Mouse (Mus musculus) ovary, adult 2 months (tissue): Measurements from ENCODE around the gene Egln1. TPM values are rescaled to one million over a fixed set of nuclear protein-coding genes. Genes with fewer than 3 reads are reported as not detected.

Experiments used
- polyA plus RNA-seq: library from polyadenylated mRNA; depleted of rRNA; stranded (reverse); fragments of >200 nt; gene quantifications from 2 replicates; pipeline ENCODE4 v1.2.3, GENCODE M21; 2012; rRNA removed

Gene Egln1
- polyA plus RNA-seq = 40.2 and 57.6 TPM in 2 replicates

DNA sequence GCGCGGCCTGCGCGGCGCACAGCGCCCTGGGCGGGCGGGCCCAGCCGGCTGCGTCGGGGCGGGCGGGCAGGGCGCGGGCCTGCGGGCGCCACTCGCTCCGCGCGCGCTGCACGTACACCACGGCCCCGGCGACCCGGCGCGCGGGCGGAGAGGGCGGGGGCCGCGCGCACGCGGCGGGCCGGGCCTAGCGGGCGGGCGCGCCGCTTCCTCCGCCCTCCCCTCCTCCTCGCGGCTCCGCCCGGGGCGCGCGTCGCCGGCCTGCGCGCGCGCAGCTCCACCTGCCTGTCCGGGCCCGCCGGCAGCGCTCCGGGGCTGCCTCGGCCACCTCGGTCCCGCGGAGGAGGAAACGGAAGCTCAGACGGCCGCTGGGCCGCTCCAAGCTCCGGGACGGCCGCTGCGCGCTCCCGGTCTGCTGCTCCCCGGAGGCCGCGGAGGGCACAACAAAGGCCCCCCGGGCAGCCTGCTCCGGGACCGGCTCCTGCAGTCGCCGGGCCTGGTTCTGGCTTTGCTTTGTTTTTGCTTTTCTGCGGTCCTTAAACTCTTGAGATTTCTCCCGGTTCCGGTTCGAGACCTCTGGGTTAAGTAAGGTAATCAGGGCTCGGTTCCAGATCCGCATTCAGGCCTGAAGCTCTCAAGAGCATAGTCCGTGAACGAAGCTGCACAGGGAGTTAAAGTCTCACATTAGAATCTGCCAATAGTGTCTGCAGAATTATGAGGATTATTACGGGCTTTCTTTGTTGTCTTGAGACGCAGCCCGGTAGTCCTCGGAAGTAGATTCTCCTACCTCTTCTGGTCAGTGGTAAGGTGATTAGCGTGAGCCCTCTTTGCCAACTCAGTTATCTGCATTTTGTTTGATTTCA, at the start of gene Egln1:
TSS of gene Egln1 (minus strand) at position 116 of the 860 bp plus-strand sequence.

DNA sequence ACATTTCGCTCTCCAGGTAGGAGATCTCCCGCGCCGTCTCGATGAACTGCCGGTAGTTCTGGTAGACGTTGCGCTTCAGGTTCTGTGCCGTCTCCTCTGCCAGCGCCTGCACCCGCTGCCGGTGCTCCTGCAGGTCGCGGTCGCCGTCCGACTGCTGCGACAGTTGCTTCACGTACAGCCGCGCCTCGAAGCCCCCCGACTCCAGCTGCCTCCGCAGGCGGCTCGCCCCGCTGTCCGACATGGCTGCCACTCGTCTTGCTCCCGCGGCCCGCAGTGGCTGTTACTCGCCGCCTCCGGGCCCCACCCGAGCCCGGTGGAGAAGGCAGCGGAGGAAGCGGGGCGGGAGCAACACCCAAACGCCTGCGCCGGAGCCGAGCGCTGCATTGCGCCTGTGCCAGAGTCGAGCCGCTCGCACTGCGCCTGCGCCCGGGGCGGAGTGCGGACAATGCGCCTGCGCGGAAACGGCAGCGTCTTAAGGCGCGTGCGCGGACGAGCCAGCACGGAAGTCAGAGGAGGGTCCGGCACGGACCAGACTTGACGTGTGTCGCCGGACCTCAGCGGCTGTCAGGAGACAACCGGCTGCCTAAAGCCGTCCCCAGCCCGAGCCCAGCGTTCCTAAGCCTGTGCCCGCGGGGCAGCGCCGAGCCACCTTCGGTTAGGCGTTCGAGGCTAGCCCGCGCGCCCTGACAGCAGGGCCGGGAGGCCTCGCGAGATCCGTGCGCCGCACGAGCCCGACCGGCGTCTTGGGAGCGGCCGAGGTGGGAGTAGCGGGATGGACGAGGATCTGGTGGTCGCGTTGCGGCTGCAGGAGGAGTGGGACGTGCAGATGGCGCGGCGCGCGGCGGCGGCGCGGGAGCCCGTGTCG, 51.5 kb downstream of the Egln1 start, which contains the start of the genes Exoc8 and Sprtn:
TSS of gene Exoc8 (minus strand) at position 320 of the 865 bp plus-strand sequence.
TSS of gene Sprtn (plus strand) at position 501 of the 865 bp plus-strand sequence.

DNA sequence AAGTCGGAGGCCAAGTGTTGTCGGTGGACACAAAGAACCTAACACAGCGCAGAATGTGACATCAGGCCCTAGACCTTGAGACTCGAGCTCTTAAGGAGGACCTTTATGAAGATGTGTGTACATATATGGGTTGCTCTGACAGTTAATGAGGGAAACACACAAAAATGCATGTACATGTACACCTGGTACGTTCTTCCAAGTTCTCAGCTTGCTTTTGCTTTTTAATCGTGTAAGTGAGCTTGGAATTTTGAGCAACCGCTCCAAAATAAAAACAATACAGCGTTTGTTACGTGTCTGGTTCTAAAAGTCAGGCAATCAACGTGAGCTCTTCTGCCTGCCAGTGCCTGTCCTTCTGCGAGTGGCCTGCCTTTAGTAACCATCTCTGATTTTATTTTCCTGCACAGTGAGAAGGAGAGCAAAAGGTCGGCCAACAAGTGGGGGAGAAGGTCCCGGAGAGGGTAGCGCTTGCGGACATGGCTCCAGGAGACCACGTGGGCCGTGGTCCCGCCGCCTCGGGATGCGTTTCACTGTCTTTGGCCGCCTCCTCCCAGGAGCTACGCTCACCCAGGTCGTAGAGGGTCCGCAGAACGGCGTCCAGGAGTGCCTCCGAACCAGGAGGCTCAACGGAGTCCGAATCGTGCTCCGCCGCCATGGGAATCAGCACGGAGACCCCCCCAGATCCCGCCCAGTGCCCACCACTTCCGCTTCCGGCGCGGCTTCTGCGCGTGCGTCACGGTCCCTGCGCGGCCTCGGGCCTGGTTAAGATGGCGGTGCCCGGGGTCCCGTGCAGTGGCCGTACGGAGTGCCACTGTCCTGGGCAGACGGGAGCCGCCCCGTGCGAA, 86.6 kb downstream of the Egln1 start, which contains the start of the genes Gnpat and 2810004N23Rik:
TSS of gene Gnpat (plus strand) at position 713 of the 842 bp plus-strand sequence.
TSS of gene 2810004N23Rik (minus strand) at position 800 of the 842 bp plus-strand sequence.

Other genes starting within 250 kb of the Egln1 start
- 25.6 and 26.2 TPM in 2 replicates for gene Ttc13, start 227.3 kb downstream of the Egln1 start, polyA plus RNA-seq
- gene Arv1, start 227.2 kb downstream of the Egln1 start, polyA plus RNA-seq = 27.6 and 32.5 TPM in 2 replicates
- 0.53 and 0.94 TPM in 2 replicates for gene Fam89a, start 197.5 kb downstream of the Egln1 start, polyA plus RNA-seq
- 0.10 and 0.12 TPM in 2 replicates for gene Trim67, start 156.2 kb downstream of the Egln1 start, polyA plus RNA-seq
- gene Gnpat, start 86.3 kb downstream of the Egln1 start, polyA plus RNA-seq = 46.1 and 47.2 TPM in 2 replicates
- 16.1 and 18.5 TPM in 2 replicates for gene 2810004N23Rik, start 86.2 kb downstream of the Egln1 start, polyA plus RNA-seq
- gene Exoc8, start 51.6 kb downstream of the Egln1 start, polyA plus RNA-seq = 19.1 and 21.5 TPM in 2 replicates
- gene Sprtn, start 51.4 kb downstream of the Egln1 start, polyA plus RNA-seq = 15.8 and 20.7 TPM in 2 replicates
- gene Tsnax, start 63.7 kb upstream of the Egln1 start, polyA plus RNA-seq = 40.4 and 42.8 TPM in 2 replicates
- 1.9 and 2.8 TPM in 2 replicates for gene Disc1, start 104.9 kb upstream of the Egln1 start, polyA plus RNA-seq